ENCODE assay signal across 9 mouse cellular contexts in the genomic region with DNA sequence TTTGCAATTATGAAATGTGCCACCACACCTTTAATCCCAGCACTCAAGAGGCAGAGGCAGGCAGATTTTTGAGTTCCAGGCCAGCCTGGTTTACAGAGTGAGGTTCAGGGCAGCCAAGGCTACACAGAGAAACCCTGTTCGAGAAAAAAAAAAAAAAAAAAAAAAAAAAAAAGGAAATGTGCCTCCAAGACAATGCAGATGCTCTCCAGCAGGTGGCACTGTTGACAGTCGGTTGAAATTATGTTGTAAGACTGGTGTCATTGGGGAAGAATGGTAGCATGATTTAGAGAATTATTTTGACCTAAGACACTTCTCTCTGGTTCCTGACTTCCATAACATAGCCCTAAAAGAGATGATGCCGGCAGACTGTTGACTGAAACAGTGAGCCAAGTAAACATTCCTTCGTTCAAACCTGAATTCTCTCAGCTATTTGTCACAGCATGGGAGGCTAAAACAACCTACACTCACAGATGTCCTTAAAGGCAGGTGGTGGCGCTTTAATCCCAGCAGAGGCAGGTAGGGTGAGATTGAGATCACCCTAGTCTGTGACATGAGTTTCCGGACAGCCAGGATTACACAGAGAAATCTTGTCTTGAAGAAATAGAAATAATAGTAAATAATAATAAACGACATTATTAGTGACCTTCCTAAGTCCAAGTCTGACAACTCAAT.
DNase-seq lines count a peak whose midpoint lies in the region; ATAC-seq lines count a peak whose summit lies in the region.
"Had no signal": no experiment of that assay in that cellular context is flagged by ENCODE, and none has a peak within 500 bp of the region (broad histone marks: within the 10 kb centered on the region; RNA-seq: fewer than 3 reads in every experiment).

No protein-coding gene starts in this region.

- DNase-seq in hindbrain, embryonic 14.5 days (ENCODE audit: low spot score), result peak; percentile 58
- peak; percentile 60 for DNase-seq in A20 (ENCODE audit: low read depth, low spot score)
- peak; percentile 19 for DNase-seq in Muller cell, postnatal 12 days (ENCODE audit: inconsistent ontology term)
- DNase-seq in embryo, embryonic 11 days, result peak; percentile 68
- DNase-seq in left cerebral cortex, postnatal 14 days (ENCODE audit: low spot score in 2 of 2), result peak; percentile 5 to 50
- DNase-seq in right cerebral cortex, adult 2 months (ENCODE audit: low spot score in 2 of 2), result peak; percentile 40 to 70
- DNase-seq: liver, embryonic 13.5 days had no signal

- WGBS in hindbrain, embryonic 14.5 days, result 41% methylated on average over 7 of the region's 7 CpGs
- WGBS in hindbrain, embryonic 12.5 days, result 44% methylated on average over 7 of the region's 7 CpGs

- no peaks in the 10 kb centered on the region for H3K36me3 ChIP-seq in hindbrain, embryonic 14.5 days (replicated peaks; ENCODE audit: control insufficient read depth, insufficient read depth)
- H3K36me3 ChIP-seq in hindbrain, embryonic 12.5 days, result no peaks in the 10 kb centered on the region
- H3K36me3 ChIP-seq: embryonic facial prominence, embryonic 15.5 days; liver, embryonic 13.5 days had no signal

- no peaks in the 10 kb centered on the region for H3K4me1 ChIP-seq in hindbrain, embryonic 14.5 days (replicated peaks; ENCODE audit: control insufficient read depth, insufficient read depth, low read length)
- H3K4me1 ChIP-seq in hindbrain, embryonic 12.5 days, result no peaks in the 10 kb centered on the region
- H3K4me1 ChIP-seq: embryonic facial prominence, embryonic 15.5 days; liver, embryonic 13.5 days had no signal

- no peaks in the 10 kb centered on the region for H3K9me3 ChIP-seq in hindbrain, embryonic 14.5 days (ENCODE audit: control insufficient read depth, low read length)
- no peaks in the 10 kb centered on the region for H3K9me3 ChIP-seq in hindbrain, embryonic 12.5 days (replicated peaks)
- H3K9me3 ChIP-seq: embryonic facial prominence, embryonic 15.5 days; liver, embryonic 13.5 days had no signal

- no peak overlapping the region for H3K9ac ChIP-seq in hindbrain, embryonic 14.5 days
- H3K9ac ChIP-seq in hindbrain, embryonic 12.5 days, result no peak overlapping the region
- H3K9ac ChIP-seq: embryonic facial prominence, embryonic 15.5 days; liver, embryonic 13.5 days had no signal

- no peak overlapping the region for H3K4me2 ChIP-seq in hindbrain, embryonic 14.5 days (replicated peaks)
- H3K4me2 ChIP-seq in hindbrain, embryonic 12.5 days (replicated peaks), result no peak overlapping the region
- H3K4me2 ChIP-seq: embryonic facial prominence, embryonic 15.5 days; liver, embryonic 13.5 days had no signal

- no peak overlapping the region for H3K4me3 ChIP-seq in hindbrain, embryonic 14.5 days (replicated peaks; ENCODE audit: low read length)
- no peak overlapping the region for H3K4me3 ChIP-seq in hindbrain, embryonic 12.5 days
- H3K4me3 ChIP-seq: embryonic facial prominence, embryonic 15.5 days; liver, embryonic 13.5 days had no signal

- intact Hi-C loops in left cerebral cortex, postnatal 14 days (cut with DNase I), result no loop called here

- no peak for ATAC-seq in hindbrain, embryonic 14.5 days (ENCODE audit: low FRiP score)
- ATAC-seq in hindbrain, embryonic 12.5 days (ENCODE audit: low FRiP score), result no peak

- no peaks in the 10 kb centered on the region for H3K27me3 ChIP-seq in hindbrain, embryonic 14.5 days (ENCODE audit: control insufficient read depth, insufficient read depth, low read length)
- H3K27me3 ChIP-seq in hindbrain, embryonic 12.5 days, result no peaks in the 10 kb centered on the region
- H3K27me3 ChIP-seq: embryonic facial prominence, embryonic 15.5 days; liver, embryonic 13.5 days had no signal

- no peak overlapping the region for H3K27ac ChIP-seq in hindbrain, embryonic 14.5 days
- H3K27ac ChIP-seq in hindbrain, embryonic 12.5 days, result no peak overlapping the region
- H3K27ac ChIP-seq: embryonic facial prominence, embryonic 15.5 days; liver, embryonic 13.5 days had no signal
